Mouse (Mus musculus) embryonic fibroblast, embryonic 13.5 days (primary cell): ENCODE measurements around the gene Cacna1h. TPM values are rescaled to one million over a fixed set of nuclear protein-coding genes. Genes with fewer than 3 reads are reported as not detected.

Source experiments
- H3K27ac ChIP-seq: 2 replicates; pipeline ENCODE4 v1.5.1; 2012; ENCODE audit warnings: low read length, control low read depth, inconsistent platforms; ENCODE audit not compliant: insufficient read depth
- H3K4me1 ChIP-seq: 2 replicates; pipeline ENCODE4 v1.6.1; 2011; ENCODE audit warnings: low read length; ENCODE audit not compliant: control insufficient read depth, insufficient read depth
- H3K4me3 ChIP-seq: 2 replicates; pipeline ENCODE4 v1.5.1; 2011; ENCODE audit warnings: mild to moderate bottlenecking, control low read depth, low read length; ENCODE audit not compliant: insufficient read depth
- CTCF ChIP-seq: IDR thresholded peaks from 2 replicates; pipeline ENCODE4 v1.5.1; 2011; ENCODE audit warnings: mild to moderate bottlenecking, control low read depth, low read length, moderate library complexity, borderline replicate concordance; ENCODE audit not compliant: insufficient read depth
- POLR2A ChIP-seq: IDR thresholded peaks from 2 replicates; pipeline ENCODE4 v1.6.1; 2011; ENCODE audit warnings: low read depth, mild to moderate bottlenecking, control low read depth, low read length, moderate library complexity
- polyA plus RNA-seq: library from polyadenylated mRNA; stranded (reverse); fragments of >200 nt; gene quantifications from 2 replicates; pipeline ENCODE4 v1.2.4, GENCODE M21; 2011; ENCODE audit warnings: low read depth; ENCODE audit not compliant: missing spikeins, insufficient read length

Cacna1h gene
- polyA plus RNA-seq, 1 experiment, result 12.3 TPM

- Histone ChIP-seq H3K4me1 (no peaks in the 10 kb centered on the region), H3K27ac (no peak overlapping the region), H3K4me3 (no peak overlapping the region)
- no peak for TF ChIP-seq POLR2A
- TF ChIP-seq CTCF, result no peak
Measured at GRCm38 (mm10) chr17:25468301-25468700, 34.7 kb upstream of the Cacna1h start.

DNA sequence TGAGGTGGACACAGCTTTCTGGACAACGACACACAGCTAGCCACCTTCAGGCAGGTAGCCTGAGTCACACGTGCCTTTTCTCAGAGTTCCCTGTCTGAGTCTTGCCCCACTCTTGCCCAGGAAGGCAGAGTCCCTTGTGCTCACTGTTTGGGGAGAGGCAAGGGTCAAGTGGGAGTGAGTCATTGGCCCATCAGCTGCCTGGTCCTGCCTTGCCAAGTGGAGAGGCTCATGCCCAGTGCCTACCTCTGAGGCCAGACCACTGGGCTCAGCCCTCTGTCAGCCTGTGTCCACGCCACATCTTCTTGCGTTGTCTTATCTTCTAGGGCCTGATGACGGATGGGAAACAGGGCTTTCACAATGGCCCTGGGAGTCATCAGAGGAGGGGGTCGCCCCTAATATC is 34.2 kb upstream of the Cacna1h start:
- H3K4me1 ChIP-seq, result no peaks in the 10 kb centered on the region
- H3K27ac ChIP-seq, result no peak overlapping the region
- TF ChIP-seq POLR2A (no peak), CTCF (no peak)
- H3K4me3 ChIP-seq, result no peak overlapping the region

DNA sequence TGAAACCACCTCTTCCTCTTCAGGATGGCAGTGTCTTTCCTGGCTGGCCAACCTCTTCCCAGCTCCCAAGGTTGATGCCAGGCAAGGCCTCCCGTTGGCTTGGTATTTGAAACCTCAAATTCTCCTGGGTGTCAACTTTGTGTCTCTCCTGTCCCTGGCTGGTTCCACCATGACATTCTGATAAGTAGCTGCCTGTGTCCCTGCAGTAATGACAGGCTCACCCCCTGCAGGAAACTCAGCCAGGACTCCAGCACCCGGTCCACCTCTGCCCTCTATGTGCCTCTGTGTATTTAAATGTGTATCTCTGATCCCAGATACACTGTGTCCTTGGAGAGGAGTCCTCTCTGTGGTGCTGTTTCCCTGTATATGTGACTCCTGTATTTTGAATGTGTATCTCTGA is 32.7 kb upstream of the Cacna1h start:
- no peaks in the 10 kb centered on the region for H3K4me1 ChIP-seq
- H3K27ac ChIP-seq, result no peak overlapping the region
- TF ChIP-seq CTCF, result no peak
- no peak for TF ChIP-seq POLR2A
- H3K4me3 ChIP-seq, result no peak overlapping the region

DNA sequence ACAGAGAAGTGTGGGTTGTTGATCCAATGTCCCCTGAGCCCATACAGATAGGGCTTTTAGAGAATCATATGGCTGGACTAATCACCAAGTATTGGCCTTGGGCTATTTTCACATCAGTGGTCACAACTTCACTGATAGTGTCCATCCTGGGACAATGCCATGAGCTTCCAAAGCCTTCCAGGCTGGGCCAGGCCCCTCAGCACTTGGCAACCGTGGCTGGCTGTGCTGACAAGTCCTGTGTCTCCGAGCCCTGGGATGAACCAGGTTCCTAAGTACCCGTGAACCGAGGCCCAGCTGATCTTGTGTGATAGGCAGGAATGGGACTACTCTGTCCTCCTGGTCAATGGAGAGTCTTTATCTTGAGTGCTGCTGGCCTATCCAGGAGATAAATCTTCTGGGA is 30.5 kb upstream of the Cacna1h start:
- Histone ChIP-seq H3K4me1 (no peaks in the 10 kb centered on the region), H3K4me3 (no peak overlapping the region), H3K27ac (no peak overlapping the region)

GRCm38 (mm10) chr17:25463326-25463945 is 29.9 kb upstream of the Cacna1h start:
- H3K27ac ChIP-seq, result no peak overlapping the region
- TF ChIP-seq POLR2A (no peak), CTCF (no peak)
- H3K4me1 ChIP-seq, result no peaks in the 10 kb centered on the region
- no peak overlapping the region for H3K4me3 ChIP-seq

More for the DNA sequence above, 30.5 kb upstream of the Cacna1h start:
- TF ChIP-seq CTCF, result no peak
- TF ChIP-seq POLR2A, result no peak

DNA sequence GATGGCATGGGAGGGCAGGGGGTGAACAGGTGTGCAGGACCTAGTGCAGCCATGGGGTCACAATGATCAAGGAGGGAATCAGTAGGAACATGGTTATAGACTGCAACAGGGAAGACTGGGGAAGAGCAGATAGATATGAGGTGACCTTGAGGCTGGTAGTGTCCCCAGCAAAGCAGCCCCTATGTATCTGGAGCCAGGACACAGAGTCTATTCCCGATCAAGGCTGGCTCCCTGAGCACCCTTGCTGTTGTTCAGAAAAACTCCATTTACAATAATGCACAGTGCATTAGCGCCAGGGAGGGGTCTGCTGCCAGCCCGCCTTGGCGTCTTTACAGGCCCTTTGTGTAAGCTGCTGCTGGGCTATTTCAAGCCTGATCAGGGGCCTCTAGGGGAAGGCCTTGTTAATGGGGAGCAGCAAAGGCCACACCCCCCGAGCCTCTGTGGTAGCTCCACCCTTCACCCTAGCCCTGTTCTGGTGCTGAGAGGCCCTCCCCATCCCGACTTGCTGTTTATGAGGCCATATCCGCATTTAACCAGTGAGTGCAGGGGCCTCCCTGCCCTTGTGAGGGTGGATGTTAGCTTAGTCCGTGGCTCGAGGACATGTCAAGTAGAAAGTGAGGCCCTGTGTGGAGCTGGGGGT is 28.8 kb upstream of the Cacna1h start:
- TF ChIP-seq CTCF, result no peak
- TF ChIP-seq POLR2A, result no peak
- Histone ChIP-seq H3K4me3 (no peak overlapping the region), H3K4me1 (no peaks in the 10 kb centered on the region), H3K27ac (no peak overlapping the region)

- H3K4me3 ChIP-seq, result no peak overlapping the region
Measured at GRCm38 (mm10) chr17:25456540-25456939, 23.0 kb upstream of the Cacna1h start.

DNA sequence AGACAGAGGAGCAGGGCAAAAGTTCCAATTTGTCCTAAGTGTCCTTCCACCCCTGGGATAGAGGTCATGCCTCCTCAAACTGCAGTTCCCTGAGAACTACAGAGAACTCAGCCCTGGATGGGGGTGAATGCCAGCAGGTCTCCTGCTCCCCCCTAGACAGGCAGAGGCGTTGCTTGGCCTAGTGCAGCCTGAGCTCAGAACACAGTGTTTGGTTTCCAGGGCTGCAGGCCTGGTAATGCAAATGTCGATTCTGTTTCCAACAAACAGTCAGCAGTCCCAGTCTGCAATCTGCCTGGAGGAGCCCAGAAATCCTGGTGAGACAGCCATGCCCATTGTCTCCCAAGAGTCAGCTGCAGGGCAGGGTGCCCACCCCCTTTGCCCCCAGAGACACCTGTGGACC is 20.7 kb upstream of the Cacna1h start, which contains the start of gene Tekt4:
TSS of gene Tekt4 (plus strand) at position 344 of the 400 bp plus-strand sequence.
- TF ChIP-seq CTCF, result no peak
- no peak for TF ChIP-seq POLR2A
- H3K4me3 ChIP-seq, result no peak within 1 kb of the TSS
- H3K27ac ChIP-seq, result no peak within 1 kb of the TSS
- no peaks in the 10 kb centered on the region for H3K4me1 ChIP-seq

More at GRCm38 (mm10) chr17:25456540-25456939, 23.0 kb upstream of the Cacna1h start:
- no peak for TF ChIP-seq POLR2A
- no peak for TF ChIP-seq CTCF
- Histone ChIP-seq H3K27ac (no peak overlapping the region), H3K4me1 (no peaks in the 10 kb centered on the region)

DNA sequence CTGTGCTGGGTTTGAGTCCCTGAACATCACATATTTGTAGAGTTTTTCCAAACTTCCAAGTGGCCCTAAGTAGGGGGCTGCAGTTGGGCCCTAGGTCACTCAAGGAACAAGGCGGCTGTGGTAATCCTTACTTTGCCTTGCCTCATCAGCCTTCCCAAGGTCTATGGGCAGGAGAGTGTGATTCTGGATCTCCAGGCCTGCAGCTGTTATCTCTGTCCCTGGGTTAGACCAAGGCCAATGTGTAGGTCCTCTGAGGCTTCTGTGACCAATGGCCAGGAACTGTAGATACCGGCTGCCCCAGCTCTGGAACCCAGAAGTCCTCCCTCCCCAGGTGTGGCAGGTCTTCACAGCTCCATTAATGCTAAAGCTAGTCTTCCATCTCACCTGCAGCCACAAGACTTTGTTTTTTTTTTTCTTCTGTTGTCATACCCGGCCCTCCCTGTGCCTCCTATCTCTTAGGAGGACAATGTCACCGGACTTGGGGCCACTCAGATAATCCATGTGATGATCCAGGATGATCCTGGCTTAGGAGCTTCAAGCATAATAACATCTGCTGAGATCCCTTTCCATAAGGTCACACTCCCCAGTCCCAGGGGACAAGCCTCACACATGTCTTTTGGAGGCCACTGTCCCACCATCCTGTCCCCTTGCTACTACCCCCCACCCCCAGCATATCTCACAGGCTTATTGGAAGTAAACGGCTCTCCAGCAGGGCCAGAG is 18.8 kb upstream of the Cacna1h start:
- Histone ChIP-seq H3K4me3 (no peak overlapping the region), H3K27ac (no peak overlapping the region), H3K4me1 (no peaks in the 10 kb centered on the region)
- TF ChIP-seq CTCF (no peak), POLR2A (no peak)

GRCm38 (mm10) chr17:25450329-25450728 is 16.7 kb upstream of the Cacna1h start:
- Histone ChIP-seq H3K4me3 (no peak overlapping the region), H3K4me1 (no peaks in the 10 kb centered on the region), H3K27ac (no peak overlapping the region)
- no peak for TF ChIP-seq CTCF
- no peak for TF ChIP-seq POLR2A

DNA sequence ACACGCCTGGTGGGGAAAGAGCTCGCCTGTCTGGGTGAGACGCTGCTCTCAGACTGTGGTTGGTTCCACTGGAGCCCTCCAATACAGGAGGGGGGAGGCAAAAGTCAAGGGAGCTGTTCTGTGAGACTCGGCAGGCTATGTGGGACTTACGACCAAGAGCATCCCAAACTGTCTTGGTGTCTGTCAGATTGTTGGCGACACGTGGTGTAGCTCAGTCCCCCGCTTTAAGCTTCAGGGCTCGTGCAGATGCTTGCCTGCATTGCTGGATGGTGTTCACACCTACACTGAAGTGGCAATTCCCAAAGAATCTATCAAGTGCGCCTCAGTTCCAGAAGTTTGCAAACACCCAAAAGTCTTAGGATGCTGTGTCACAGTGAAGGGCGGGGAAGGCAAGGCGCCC is 14.3 kb upstream of the Cacna1h start:
- H3K27ac ChIP-seq, result no peak overlapping the region
- no peak for TF ChIP-seq POLR2A
- no peak for TF ChIP-seq CTCF

More for the DNA sequence above, 14.3 kb upstream of the Cacna1h start:
- Histone ChIP-seq H3K4me1 (no peaks in the 10 kb centered on the region), H3K4me3 (no peak overlapping the region)
